Mouse (Mus musculus) thymus, adult 2 months (tissue): ENCODE measurements around the gene Cnot6.

Experiments used
- CTCF ChIP-seq: fragments of 200-500 bp; IDR thresholded peaks from 2 replicates; pipeline ENCODE4 v1.5.1; 2012; ENCODE audit warnings: mild to moderate bottlenecking, control low read depth, low read length, moderate library complexity, borderline replicate concordance; ENCODE audit not compliant: control insufficient read depth, poor library complexity, insufficient read depth; ENCODE audit errors: extremely low read depth
- POLR2A ChIP-seq: fragments of 200-500 bp; IDR thresholded peaks from 2 replicates; pipeline ENCODE4 v1.6.1; 2012; ENCODE audit warnings: mild to moderate bottlenecking, low read length, control low read depth, moderate library complexity; ENCODE audit not compliant: control insufficient read depth, poor library complexity, insufficient read depth; ENCODE audit errors: extremely low read depth

- no peak for TF ChIP-seq CTCF
- TF ChIP-seq POLR2A = no peak
Measured at GRCm38 (mm10) chr11:49743634-49744033, 31.1 kb upstream of the Cnot6 start.
